Mouse (Mus musculus) small intestine, adult 2 months (tissue): ENCODE data around the gene BC005624.

ENCODE experiments used
- CTCF ChIP-seq: fragments of 200-500 bp; IDR thresholded peaks from 2 replicates; pipeline ENCODE4 v1.5.1; 2012; ENCODE audit warnings: low read depth, mild to moderate bottlenecking, control low read depth, inconsistent platforms, low read length, moderate library complexity, mixed read lengths; ENCODE audit not compliant: insufficient replicate concordance, insufficient read length; ENCODE audit errors: extremely low read depth
- POLR2A ChIP-seq: fragments of 200-500 bp; IDR thresholded peaks from 2 replicates; pipeline ENCODE4 v1.6.1; 2012; ENCODE audit warnings: low read depth, mild to moderate bottlenecking, control low read depth, inconsistent platforms, low read length, moderate library complexity

DNA sequence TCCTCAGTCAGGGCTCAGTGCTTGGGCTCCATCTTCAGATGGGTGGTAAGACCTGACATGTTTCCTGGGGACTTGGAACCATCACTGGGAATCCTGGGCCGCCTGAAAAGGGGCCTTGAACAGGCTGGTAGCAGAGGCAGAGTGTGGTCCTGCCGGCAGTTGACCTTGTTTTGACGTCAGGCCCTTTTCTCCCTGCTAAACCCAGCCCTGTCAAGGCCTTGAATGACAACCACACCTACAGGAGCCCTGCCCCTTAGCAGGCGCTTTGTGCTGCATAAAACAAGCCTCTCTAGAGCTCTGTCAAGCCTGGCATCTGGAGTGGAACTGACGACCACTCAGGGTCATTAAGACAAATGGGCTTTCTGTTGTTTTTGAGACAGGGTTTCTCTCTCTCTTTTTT is 22.1 kb downstream of the BC005624 start:
- no peak for TF ChIP-seq CTCF
- no peak for TF ChIP-seq POLR2A
